ENCODE assay signal across 22 mouse cellular contexts in genomic region chr12:104004689-104005088, GRCm38 (mm10). TPM values are rescaled to one million over a fixed set of nuclear protein-coding genes. Genes with fewer than 3 reads are reported as not detected.
A peak's percentile ranks its signal among the peaks of the same experiment; 100 is the strongest.
DNase-seq lines count a peak whose midpoint lies in the region; ATAC-seq and TF ChIP-seq lines count a peak whose summit lies in the region.
"Had no signal": no experiment of that assay in that cellular context is flagged by ENCODE, and none has a peak within 500 bp of the region (broad histone marks: within the 10 kb centered on the region; RNA-seq: fewer than 3 reads in every experiment).

No protein-coding gene starts in this region.

- TF ChIP-seq CTCF in liver, adult 2 months (IDR thresholded peaks at IDR 0.05; ENCODE audit: low read depth, low read length) = peak; percentile 30; the same call in 1 of the 2 replicates
- peak; percentile 51 for TF ChIP-seq CTCF in E14TG2a.4 (conservative IDR thresholded peaks at IDR 0.05; ENCODE audit: low read length)
- TF ChIP-seq CTCF in ES-Bruce4 (IDR thresholded peaks at IDR 0.05; ENCODE audit: low read depth, low read length) = peak; percentile 4
- TF ChIP-seq CTCF in stomach, postnatal 0 days (IDR thresholded peaks at IDR 0.05; ENCODE audit: low read depth) = peak; percentile 21

- H3K9ac ChIP-seq in liver, adult 2 months (ENCODE audit: low read depth, low read length) = no peak overlapping the region
- no peak overlapping the region for H3K9ac ChIP-seq in ES-Bruce4 (ENCODE audit: low read depth, poor library complexity, severe bottlenecking)
- H3K9ac ChIP-seq in stomach, postnatal 0 days (ENCODE audit: low read length) = no peak overlapping the region
- H3K9ac ChIP-seq in forebrain, embryonic 15.5 days (replicated peaks) = no peak overlapping the region
- H3K9ac ChIP-seq: forebrain, embryonic 13.5 days; heart, embryonic 15.5 days; hindbrain, embryonic 14.5 days had no signal

- ATAC-seq in stomach, postnatal 0 days (ENCODE audit: low FRiP score, low TSS enrichment) = no peak
- no peak for ATAC-seq in forebrain, embryonic 15.5 days (replicated peaks)
- ATAC-seq: forebrain, embryonic 13.5 days had no signal

- DNase-seq in liver, adult 2 months (ENCODE audit: extremely low read depth, low read depth, low spot score) = no peak
- no peak for DNase-seq in liver
- no peak for DNase-seq in stomach, postnatal 0 days (ENCODE audit: low spot score)
- DNase-seq: adrenal gland, adult 2 months; adrenal gland, postnatal 25 days; cerebellum, adult 2 months; cerebellum, postnatal 10 days; gastrocnemius, postnatal 36 days; heart, adult 11 months; heart, postnatal 14 days had no signal

- no peak overlapping the region for H3K27ac ChIP-seq in liver, adult 2 months (replicated peaks; ENCODE audit: insufficient read depth, low read depth, low read length)
- H3K27ac ChIP-seq in ES-Bruce4 (ENCODE audit: insufficient read depth, low read length) = no peak overlapping the region
- H3K27ac ChIP-seq in stomach, postnatal 0 days (replicated peaks) = no peak overlapping the region
- no peak overlapping the region for H3K27ac ChIP-seq in forebrain, embryonic 15.5 days (replicated peaks)
- H3K27ac ChIP-seq: embryonic facial prominence, embryonic 10.5 days; forebrain, embryonic 13.5 days; heart, embryonic 15.5 days; hindbrain, embryonic 10.5 days; hindbrain, embryonic 14.5 days had no signal

- no peaks in the 10 kb centered on the region for H3K79me2 ChIP-seq in liver, adult 2 months (ENCODE audit: control insufficient read depth, insufficient read depth, low read length)

- 87% methylated on average over 5 of the region's 5 CpGs for WGBS in liver, adult 2 months
- WGBS in stomach, postnatal 0 days = 80% methylated on average over 5 of the region's 5 CpGs
- 84% methylated on average over 5 of the region's 5 CpGs for WGBS in forebrain, embryonic 15.5 days

- peaks cover 11% of the 10 kb centered on the region for H3K4me1 ChIP-seq in liver, adult 2 months (ENCODE audit: control insufficient read depth, insufficient read depth, low read length)
- H3K4me1 ChIP-seq in E14TG2a.4 (replicated peaks; ENCODE audit: low read depth, low read length) = no peaks in the 10 kb centered on the region
- H3K4me1 ChIP-seq in ES-Bruce4 (ENCODE audit: control insufficient read depth, insufficient read depth, low read length) = no peaks in the 10 kb centered on the region
- H3K4me1 ChIP-seq in stomach, postnatal 0 days (replicated peaks; ENCODE audit: control insufficient read depth, insufficient read depth) = no peaks in the 10 kb centered on the region
- no peaks in the 10 kb centered on the region for H3K4me1 ChIP-seq in forebrain, embryonic 15.5 days
- H3K4me1 ChIP-seq: embryonic facial prominence, embryonic 10.5 days; forebrain, embryonic 13.5 days; hindbrain, embryonic 10.5 days had no signal

- H3K36me3 ChIP-seq in liver, adult 2 months (ENCODE audit: control insufficient read depth, insufficient read depth, low read length) = no peaks in the 10 kb centered on the region
- no peaks in the 10 kb centered on the region for H3K36me3 ChIP-seq in E14TG2a.4 (ENCODE audit: insufficient read depth, low read length)
- no peaks in the 10 kb centered on the region for H3K36me3 ChIP-seq in ES-Bruce4 (ENCODE audit: control insufficient read depth, insufficient read depth, low read length, poor library complexity, severe bottlenecking)
- no peaks in the 10 kb centered on the region for H3K36me3 ChIP-seq in stomach, postnatal 0 days (ENCODE audit: control insufficient read depth, insufficient read depth, low read length)
- H3K36me3 ChIP-seq in forebrain, embryonic 15.5 days = no peaks in the 10 kb centered on the region
- H3K36me3 ChIP-seq: embryonic facial prominence, embryonic 10.5 days; heart, embryonic 15.5 days; hindbrain, embryonic 10.5 days had no signal

- no peak for TF ChIP-seq POLR2A in liver, adult 2 months (IDR thresholded peaks at IDR 0.05; ENCODE audit: extremely low read depth, insufficient read depth, low read length)
- TF ChIP-seq POLR2A in ES-Bruce4 (IDR thresholded peaks at IDR 0.05; ENCODE audit: insufficient read depth, low read length) = no peak

- H3K9me3 ChIP-seq in E14TG2a.4 (ENCODE audit: low read length) (peaks cover 29% of the 10 kb centered on the region), ES-Bruce4 (replicated peaks; ENCODE audit: control insufficient read depth, insufficient read depth, low read length, poor library complexity, severe bottlenecking) (peaks cover 8% of the 10 kb centered on the region)
- no peaks in the 10 kb centered on the region for H3K9me3 ChIP-seq in stomach, postnatal 0 days (ENCODE audit: control insufficient read depth, low read length)
- no peaks in the 10 kb centered on the region for H3K9me3 ChIP-seq in forebrain, embryonic 15.5 days
- H3K9me3 ChIP-seq: heart, embryonic 15.5 days had no signal

- no peak overlapping the region for H3K4me3 ChIP-seq in liver, adult 2 months (ENCODE audit: insufficient read depth, low read depth, low read length)
- H3K4me3 ChIP-seq in E14TG2a.4 (replicated peaks; ENCODE audit: low read length) (no peak overlapping the region), ES-Bruce4 (ENCODE audit: low read depth, low read length) (no peak overlapping the region)
- H3K4me3 ChIP-seq in stomach, postnatal 0 days (ENCODE audit: low read depth, low read length) = no peak overlapping the region
- no peak overlapping the region for H3K4me3 ChIP-seq in forebrain, embryonic 15.5 days
- H3K4me3 ChIP-seq: embryonic facial prominence, embryonic 10.5 days; forebrain, embryonic 13.5 days; heart, embryonic 15.5 days; hindbrain, embryonic 10.5 days had no signal

- TF ChIP-seq EP300 in ES-Bruce4 (IDR thresholded peaks at IDR 0.05; ENCODE audit: insufficient read depth, low read depth, low read length) = no peak
- TF ChIP-seq EP300 in stomach, postnatal 0 days (optimal IDR thresholded peaks at IDR 0.05) = no peak

- no peaks in the 10 kb centered on the region for H3K27me3 ChIP-seq in liver, adult 2 months (ENCODE audit: control insufficient read depth, insufficient read depth, low read length)
- H3K27me3 ChIP-seq in E14TG2a.4 (ENCODE audit: insufficient read depth, low read length) (no peaks in the 10 kb centered on the region), ES-Bruce4 (ENCODE audit: control insufficient read depth, insufficient read depth, low read length, poor library complexity, severe bottlenecking) (no peaks in the 10 kb centered on the region; the same call in 1 of the 2 replicates)
- no peaks in the 10 kb centered on the region for H3K27me3 ChIP-seq in stomach, postnatal 0 days (ENCODE audit: control insufficient read depth, insufficient read depth, low read length)
- H3K27me3 ChIP-seq in forebrain, embryonic 15.5 days = no peaks in the 10 kb centered on the region
- H3K27me3 ChIP-seq: forebrain, embryonic 13.5 days had no signal

- H3K4me2 ChIP-seq in stomach, postnatal 0 days (replicated peaks; ENCODE audit: low read depth) = no peak overlapping the region
- no peak overlapping the region for H3K4me2 ChIP-seq in forebrain, embryonic 15.5 days (replicated peaks)
- H3K4me2 ChIP-seq: forebrain, embryonic 13.5 days; heart, embryonic 11.5 days; heart, embryonic 15.5 days; hindbrain, embryonic 14.5 days had no signal

RNA-seq across cellular contexts. Expression of gene Serpina9, which starts 8.9 kb away (rescaled TPM):
- total RNA-seq in liver, adult 2 months (2014; rRNA removed) = 0.18 and 0.34 TPM in 2 replicates
- 0.11 and 1.3 TPM in 2 replicates for polyA plus RNA-seq in liver, adult 2 months (2012; rRNA removed)
- not detected in 2 replicates for polyA plus RNA-seq in ES-Bruce4 (2011; ENCODE audit: insufficient read depth, insufficient read length, low read depth, missing spikeins)
- polyA plus RNA-seq in stomach, postnatal 0 days (2015; fragmentation: Nextera tagmentation; extraction: Ambion mirVana) = 14.9 and 15.4 TPM in 2 replicates
- not detected in 2 replicates for polyA plus RNA-seq in forebrain, embryonic 15.5 days (2015; fragmentation: Nextera tagmentation; extraction: Ambion mirVana)
- total RNA-seq: adrenal gland, adult 2 months; adrenal gland, postnatal 25 days; gastrocnemius, adult 8-10 months; gastrocnemius, postnatal 36 days; MEL had no signal
- polyA plus RNA-seq: adrenal gland, adult 2 months; embryonic facial prominence, embryonic 10.5 days; forebrain, embryonic 13.5 days; hindbrain, embryonic 10.5 days; hindbrain, embryonic 14.5 days had no signal

RNA-seq across cellular contexts. Expression of gene Serpina11, which starts 14.9 kb away (rescaled TPM):
- total RNA-seq in liver, adult 2 months (2014; rRNA removed) = 47.7 and 49.9 TPM in 2 replicates
- 107 and 114 TPM in 2 replicates for polyA plus RNA-seq in liver, adult 2 months (2012; rRNA removed)
- not detected in 2 replicates for polyA plus RNA-seq in ES-Bruce4 (2011; ENCODE audit: insufficient read depth, insufficient read length, low read depth, missing spikeins)
- polyA plus RNA-seq in stomach, postnatal 0 days (2015; fragmentation: Nextera tagmentation; extraction: Ambion mirVana) = 0.32 and 0.67 TPM in 2 replicates
- not detected in 2 replicates for polyA plus RNA-seq in forebrain, embryonic 15.5 days (2015; fragmentation: Nextera tagmentation; extraction: Ambion mirVana)
- total RNA-seq: adrenal gland, postnatal 25 days; gastrocnemius, adult 8-10 months; gastrocnemius, postnatal 36 days; heart, postnatal 14 days had no signal
- polyA plus RNA-seq: embryonic facial prominence, embryonic 10.5 days; embryonic facial prominence, embryonic 14.5 days; forebrain, embryonic 13.5 days; heart, embryonic 15.5 days; hindbrain, embryonic 10.5 days; hindbrain, embryonic 14.5 days had no signal

RNA-seq across cellular contexts. Expression of gene Serpina12, which starts 39.6 kb away (rescaled TPM):
- total RNA-seq in liver, adult 2 months (2014; rRNA removed) = 0.20 and 3.6 TPM in 2 replicates
- polyA plus RNA-seq in liver, adult 2 months (2012; rRNA removed) = 0.56 and 1.8 TPM in 2 replicates
- not detected in 2 replicates for polyA plus RNA-seq in ES-Bruce4 (2011; ENCODE audit: insufficient read depth, insufficient read length, low read depth, missing spikeins)
- 2.5 TPM in 2 replicates for polyA plus RNA-seq in stomach, postnatal 0 days (2015; fragmentation: Nextera tagmentation; extraction: Ambion mirVana)
- not detected in 2 replicates for polyA plus RNA-seq in forebrain, embryonic 15.5 days (2015; fragmentation: Nextera tagmentation; extraction: Ambion mirVana)
- total RNA-seq: gastrocnemius, postnatal 36 days; heart, postnatal 14 days had no signal
- polyA plus RNA-seq: embryonic facial prominence, embryonic 10.5 days; embryonic facial prominence, embryonic 14.5 days; forebrain, embryonic 13.5 days; heart, embryonic 11.5 days; heart, embryonic 15.5 days; hindbrain, embryonic 10.5 days; hindbrain, embryonic 14.5 days had no signal

RNA-seq across cellular contexts. Expression of gene Serpina1e, which starts 45.9 kb away (rescaled TPM):
- 1,162 and 7,105 TPM in 2 replicates for total RNA-seq in liver, adult 2 months (2014; rRNA removed)
- polyA plus RNA-seq in liver, adult 2 months (2012; rRNA removed) = 268 and 557 TPM in 2 replicates
- polyA plus RNA-seq in ES-Bruce4 (2011; ENCODE audit: insufficient read depth, insufficient read length, low read depth, missing spikeins) = not detected in 2 replicates
- 5.0 and 5.7 TPM in 2 replicates for polyA plus RNA-seq in stomach, postnatal 0 days (2015; fragmentation: Nextera tagmentation; extraction: Ambion mirVana)
- 1.5 TPM in 1 of 2 replicates, not detected in the other for polyA plus RNA-seq in forebrain, embryonic 15.5 days (2015; fragmentation: Nextera tagmentation; extraction: Ambion mirVana)
- total RNA-seq: gastrocnemius, postnatal 36 days; heart, postnatal 14 days; MEL had no signal
- polyA plus RNA-seq: cerebellum, adult 2 months; embryonic facial prominence, embryonic 10.5 days; embryonic facial prominence, embryonic 14.5 days; forebrain, embryonic 13.5 days; hindbrain, embryonic 10.5 days; hindbrain, embryonic 14.5 days had no signal

Comparison
In these comparisons a context has a peak if more than half of its experiments do, and no peak if none do; other contexts are left out.
1. RNA of gene Serpina11, which starts 14.9 kb away (polyA plus RNA-seq): 107 to 114 TPM in liver, adult 2 months; 0.32 to 0.67 TPM in stomach, postnatal 0 days, not detected in ES-Bruce4 and not detected in forebrain, embryonic 15.5 days; every median in the first group is over 10 times any median in the second.
2. Peak in every context shown above with its lines, with median percentiles within 50 percentile points of each other: CTCF ChIP-seq.